Mouse (Mus musculus): ENCODE data around the gene Sorcs2.

GRCm38 (mm10) chr5:36312926-36313325 is 85.0 kb downstream of the Sorcs2 start:
- no peak for TF ChIP-seq CTCF (IDR thresholded peaks at IDR 0.05; ENCODE audit: low read depth, low read length)
- no peak for TF ChIP-seq POLR2A (IDR thresholded peaks at IDR 0.05; ENCODE audit: extremely low read depth, insufficient read depth, low read length)

Data from liver, adult 2 months (tissue).